Mouse (Mus musculus): Measurements from ENCODE around the gene Foxn4. TPM values are rescaled to one million over a fixed set of nuclear protein-coding genes. Genes with fewer than 3 reads are reported as not detected.

Foxn4 gene
- polyA plus RNA-seq, 1 experiment from 2014 or later: 0.68 TPM

DNA sequence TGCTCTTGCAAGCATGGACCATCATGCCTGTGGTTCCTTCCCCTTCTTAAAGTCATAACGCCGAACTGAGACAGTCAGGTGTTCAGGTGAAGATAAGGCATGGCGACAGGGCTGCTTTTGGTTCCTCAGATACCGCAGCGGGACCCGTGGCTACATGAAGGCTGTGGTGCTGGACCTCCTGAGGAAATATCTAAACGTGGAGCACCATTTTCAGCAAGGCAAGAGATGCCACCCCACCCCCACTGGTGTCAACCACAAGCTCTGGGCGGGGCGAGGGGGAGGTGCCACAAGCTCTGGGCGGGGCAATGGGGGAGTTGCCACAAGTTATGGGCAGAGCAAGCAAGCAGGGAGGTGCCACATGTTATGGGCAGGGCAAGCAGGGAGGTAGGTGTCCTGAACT is 60.4 kb downstream of the Foxn4 start:
- H3K9ac ChIP-seq (replicated peaks; ENCODE audit: low read depth, low read length): no peak overlapping the region
- H3K4me1 ChIP-seq (replicated peaks; ENCODE audit: control insufficient read depth, insufficient read depth, low read length): no peaks in the 10 kb centered on the region
- H3K36me3 ChIP-seq (ENCODE audit: control insufficient read depth, insufficient read depth): no peaks in the 10 kb centered on the region
- no peaks in the 10 kb centered on the region for H3K27me3 ChIP-seq (replicated peaks; ENCODE audit: control insufficient read depth, insufficient read depth, low read length)
- no peak for ATAC-seq
- H3K4me3 ChIP-seq (replicated peaks; ENCODE audit: low read length): no peak overlapping the region
- H3K4me2 ChIP-seq (ENCODE audit: low read length): no peak overlapping the region
- H3K27ac ChIP-seq (ENCODE audit: low read length): no peak overlapping the region
- 76% methylated on average over 10 of the region's 10 CpGs for WGBS
- no peaks in the 10 kb centered on the region for H3K9me3 ChIP-seq (ENCODE audit: control insufficient read depth, low read length)

DNA sequence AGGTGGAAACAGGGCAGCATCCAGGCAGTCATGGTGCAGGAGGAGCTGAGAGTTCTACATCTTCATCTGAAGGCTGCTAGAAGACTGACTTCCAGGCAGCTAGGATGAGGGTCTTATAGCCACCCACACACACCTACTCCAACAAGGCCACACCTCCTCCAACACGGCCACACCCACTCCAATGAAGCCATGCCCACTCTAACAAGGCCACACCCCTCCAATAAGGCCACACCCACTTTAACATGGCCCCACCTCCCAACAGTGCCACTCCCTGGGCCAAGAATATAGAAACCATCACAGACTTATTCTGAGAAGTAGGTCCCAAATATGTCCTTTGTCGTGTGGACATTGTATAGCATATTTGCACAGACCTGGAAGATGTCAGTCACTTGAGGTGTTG is 67.4 kb downstream of the Foxn4 start:
- Histone ChIP-seq H3K4me2 (ENCODE audit: low read length) (no peak overlapping the region), H3K4me3 (replicated peaks; ENCODE audit: low read length) (no peak overlapping the region), H3K27ac (ENCODE audit: low read length) (no peak overlapping the region), H3K9ac (replicated peaks; ENCODE audit: low read depth, low read length) (no peak overlapping the region), H3K36me3 (ENCODE audit: control insufficient read depth, insufficient read depth) (no peaks in the 10 kb centered on the region), H3K4me1 (replicated peaks; ENCODE audit: control insufficient read depth, insufficient read depth, low read length) (no peaks in the 10 kb centered on the region), H3K9me3 (ENCODE audit: control insufficient read depth, low read length) (no peaks in the 10 kb centered on the region), H3K27me3 (replicated peaks; ENCODE audit: control insufficient read depth, insufficient read depth, low read length) (no peaks in the 10 kb centered on the region)
- WGBS: 91% methylated on average over 2 of the region's 2 CpGs
- no peak for ATAC-seq

Other genes with a start within 250 kb of the Foxn4 start
- 17.9 and 20.6 TPM in 2 replicates for gene Usp30, start 208.3 kb downstream of the Foxn4 start, polyA plus RNA-seq (2015; fragmentation: Nextera tagmentation; extraction: Ambion mirVana)
- 84.6 and 102 TPM in 2 replicates for gene Svop, start 182.2 kb downstream of the Foxn4 start, polyA plus RNA-seq (2015; fragmentation: Nextera tagmentation; extraction: Ambion mirVana)
- gene Alkbh2, start 145.6 kb downstream of the Foxn4 start, polyA plus RNA-seq (2015; fragmentation: Nextera tagmentation; extraction: Ambion mirVana): 5.3 and 6.4 TPM in 2 replicates
- gene Ung, start 143.4 kb downstream of the Foxn4 start, polyA plus RNA-seq (2015; fragmentation: Nextera tagmentation; extraction: Ambion mirVana): 19.1 TPM in 2 replicates
- gene Acacb, start 127.3 kb downstream of the Foxn4 start, polyA plus RNA-seq (2015; fragmentation: Nextera tagmentation; extraction: Ambion mirVana): 1.2 and 2.9 TPM in 2 replicates
- gene Myo1h, start 15.4 kb upstream of the Foxn4 start, polyA plus RNA-seq (2015; fragmentation: Nextera tagmentation; extraction: Ambion mirVana): 0.65 and 0.91 TPM in 2 replicates
- 90.4 and 98.5 TPM in 2 replicates for gene Kctd10, start 106.7 kb upstream of the Foxn4 start, polyA plus RNA-seq (2015; fragmentation: Nextera tagmentation; extraction: Ambion mirVana)
- 44.9 and 47.5 TPM in 2 replicates for gene Ube3b, start 106.8 kb upstream of the Foxn4 start, polyA plus RNA-seq (2015; fragmentation: Nextera tagmentation; extraction: Ambion mirVana)
- gene Mmab, start 170.3 kb upstream of the Foxn4 start, polyA plus RNA-seq (2015; fragmentation: Nextera tagmentation; extraction: Ambion mirVana): 20.1 and 27.7 TPM in 2 replicates
- 44.0 and 48.1 TPM in 2 replicates for gene Mvk, start 170.5 kb upstream of the Foxn4 start, polyA plus RNA-seq (2015; fragmentation: Nextera tagmentation; extraction: Ambion mirVana)

All from forebrain, embryonic 16.5 days (tissue).